Mouse (Mus musculus): ENCODE measurements around the gene Exog.

DNA sequence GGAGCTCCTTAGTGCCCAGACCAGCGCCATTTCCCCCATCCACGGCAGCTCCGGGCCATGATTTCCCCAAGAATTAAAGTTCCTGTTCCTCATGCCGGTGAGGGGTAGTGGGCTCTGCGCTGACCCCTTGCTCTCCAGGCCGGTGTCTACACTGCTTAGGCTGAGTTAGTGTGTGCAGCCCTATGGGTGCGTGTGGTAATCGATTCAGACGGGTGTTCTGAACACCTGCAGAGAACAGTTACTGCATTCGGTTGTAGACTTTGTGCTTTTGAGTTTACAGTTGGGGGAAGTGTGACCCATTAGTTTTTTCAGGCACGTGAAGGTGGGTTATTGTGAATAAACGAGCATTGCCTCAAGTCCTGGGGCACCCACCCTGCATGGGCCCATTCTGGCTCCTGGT, 6.7 kb upstream of the Exog start:
- TF ChIP-seq POLR2A (IDR thresholded peaks at IDR 0.05; ENCODE audit: low read depth, low read length) = no peak
- no peak for TF ChIP-seq CTCF (IDR thresholded peaks at IDR 0.05; ENCODE audit: borderline replicate concordance, insufficient read depth, low read length)

Data from embryonic fibroblast, embryonic 13.5 days (primary cell).